Comparison of ENCODE assay signal across 8 mouse cellular contexts in genomic region chr9:114978281-114979111, GRCm38 (mm10). TPM values are rescaled to one million over a fixed set of nuclear protein-coding genes. Genes with fewer than 3 reads are reported as not detected.
DNase-seq lines count a peak whose midpoint lies in the region; ATAC-seq and TF ChIP-seq lines count a peak whose summit lies in the region.

Gene Osbpl10 (plus strand): TSS chr9:114978569.

- no peaks in the 10 kb centered on the region for H3K36me3 ChIP-seq in C2C12 (ENCODE audit: control insufficient read depth, insufficient read depth)
- H3K36me3 ChIP-seq in forebrain, embryonic 14.5 days (ENCODE audit: control insufficient read depth, insufficient read depth, low read length): no peaks in the 10 kb centered on the region
- H3K36me3 ChIP-seq in heart, postnatal 0 days (replicated peaks; ENCODE audit: control insufficient read depth, insufficient read depth, low read length): no peaks in the 10 kb centered on the region
- H3K36me3 ChIP-seq in liver, embryonic 14.5 days (replicated peaks; ENCODE audit: control insufficient read depth, insufficient read depth, low read depth): no peaks in the 10 kb centered on the region
- H3K36me3 ChIP-seq in neural tube, embryonic 13.5 days: no peaks in the 10 kb centered on the region

- TF ChIP-seq EP300 in heart, postnatal 0 days (IDR thresholded peaks at IDR 0.05; ENCODE audit: low read depth): no peak
- TF ChIP-seq EP300 in liver, embryonic 14.5 days (IDR thresholded peaks at IDR 0.05; ENCODE audit: low read depth): no peak

- peak; percentile 44 for TF ChIP-seq CTCF in C2C12 (IDR thresholded peaks at IDR 0.05; ENCODE audit: control insufficient read depth, insufficient read depth, insufficient read length)
- TF ChIP-seq CTCF in heart, postnatal 0 days (IDR thresholded peaks at IDR 0.05; ENCODE audit: low read depth): no peak; the same call in 1 of the 2 replicates
- TF ChIP-seq CTCF in liver, embryonic 14.5 days (IDR thresholded peaks at IDR 0.05; ENCODE audit: low read depth): no peak

- peak; percentile 78 for ATAC-seq in cerebellum, adult (ENCODE audit: insufficient number of reproducible peaks, low FRiP score, low TSS enrichment)
- ATAC-seq in forebrain, embryonic 14.5 days: peak; percentile 86
- ATAC-seq in heart, postnatal 0 days (ENCODE audit: insufficient read depth, low read depth): peak; percentile 82
- ATAC-seq in liver, embryonic 14.5 days (ENCODE audit: insufficient read depth): 0 out of 2 replicates have a peak, but pooled peaks have one; percentile 21
- peak; percentile 86 for ATAC-seq in neural tube, embryonic 13.5 days (ENCODE audit: low read depth)

- peak within 1 kb of the TSS; percentile 36 for H3K4me3 ChIP-seq in C2C12 (ENCODE audit: insufficient read depth, poor library complexity, severe bottlenecking)
- H3K4me3 ChIP-seq in forebrain, embryonic 14.5 days (ENCODE audit: low read depth, low read length): peak within 1 kb of the TSS; percentile 76
- H3K4me3 ChIP-seq in heart, postnatal 0 days (ENCODE audit: low read depth, low read length): peak within 1 kb of the TSS; percentile 74
- peak within 1 kb of the TSS; percentile 47 to 53 for H3K4me3 ChIP-seq in liver, embryonic 14.5 days (ENCODE audit: insufficient read depth in 1 of 2, low read depth in 2 of 2, low read length in 2 of 2)
- H3K4me3 ChIP-seq in neural tube, embryonic 13.5 days: peak within 1 kb of the TSS; percentile 67

- H3K9ac ChIP-seq in forebrain, embryonic 14.5 days (ENCODE audit: low read length): peak within 1 kb of the TSS; percentile 80
- peak within 1 kb of the TSS; percentile 67 for H3K9ac ChIP-seq in heart, postnatal 0 days (replicated peaks; ENCODE audit: low read depth, low read length)
- H3K9ac ChIP-seq in liver, embryonic 14.5 days (replicated peaks): no peak within 1 kb of the TSS
- peak within 1 kb of the TSS; percentile 86 for H3K9ac ChIP-seq in neural tube, embryonic 13.5 days

- under 1% methylated on average over 57 of the region's 86 CpGs for WGBS in forebrain, embryonic 14.5 days
- WGBS in heart, postnatal 0 days: under 1% methylated on average over 39 of the region's 86 CpGs
- under 1% methylated on average over 68 of the region's 86 CpGs for WGBS in liver, embryonic 14.5 days (ENCODE audit: insufficient replicate concordance)
- under 1% methylated on average over 48 of the region's 86 CpGs for WGBS in neural tube, embryonic 13.5 days

- peak; percentile 81 for DNase-seq in forebrain, embryonic 14.5 days (ENCODE audit: low spot score)
- DNase-seq in heart, postnatal 0 days (ENCODE audit: low spot score): peak; percentile 68
- peak; percentile 95 for DNase-seq in kidney, postnatal 36 days
- no peak for DNase-seq in liver, embryonic 14.5 days (ENCODE audit: low read depth in 3 of 3, low spot score in 3 of 3)
- DNase-seq in thymus, postnatal 0 days (ENCODE audit: low spot score): peak; percentile 8

- H3K9me3 ChIP-seq in forebrain, embryonic 14.5 days (replicated peaks; ENCODE audit: control insufficient read depth, low read length): no peaks in the 10 kb centered on the region
- H3K9me3 ChIP-seq in heart, postnatal 0 days (replicated peaks; ENCODE audit: control insufficient read depth, low read length): no peaks in the 10 kb centered on the region
- H3K9me3 ChIP-seq in liver, embryonic 14.5 days (ENCODE audit: control insufficient read depth, low read length): no peaks in the 10 kb centered on the region
- H3K9me3 ChIP-seq in neural tube, embryonic 13.5 days: no peaks in the 10 kb centered on the region

- no peaks in the 10 kb centered on the region for H3K27me3 ChIP-seq in C2C12 (ENCODE audit: control insufficient read depth, insufficient read depth, insufficient read length)
- no peaks in the 10 kb centered on the region for H3K27me3 ChIP-seq in forebrain, embryonic 14.5 days (replicated peaks; ENCODE audit: control insufficient read depth, insufficient read depth, low read length)
- peaks cover 10% of the 10 kb centered on the region for H3K27me3 ChIP-seq in heart, postnatal 0 days (ENCODE audit: control insufficient read depth, insufficient read depth, low read length)
- peaks cover 29% of the 10 kb centered on the region for H3K27me3 ChIP-seq in liver, embryonic 14.5 days (ENCODE audit: control insufficient read depth, insufficient read depth, low read length)
- peaks cover 31% of the 10 kb centered on the region for H3K27me3 ChIP-seq in neural tube, embryonic 13.5 days

- H3K79me2 ChIP-seq in C2C12 (ENCODE audit: control insufficient read depth, insufficient read depth): no peaks in the 10 kb centered on the region

- peak within 1 kb of the TSS; percentile 92 for H3K4me2 ChIP-seq in forebrain, embryonic 14.5 days (ENCODE audit: low read length)
- peak within 1 kb of the TSS; percentile 98 for H3K4me2 ChIP-seq in heart, postnatal 0 days (ENCODE audit: low read depth, low read length)
- peak within 1 kb of the TSS; percentile 62 for H3K4me2 ChIP-seq in liver, embryonic 14.5 days (ENCODE audit: low read depth)
- peak within 1 kb of the TSS; percentile 88 for H3K4me2 ChIP-seq in neural tube, embryonic 13.5 days

- H3K79me3 ChIP-seq in C2C12 (ENCODE audit: low read depth): no peaks in the 10 kb centered on the region

- H3K4me1 ChIP-seq in forebrain, embryonic 14.5 days (ENCODE audit: control insufficient read depth, insufficient read depth, low read length): peaks cover 8% of the 10 kb centered on the region; the same call in 1 of the 2 replicates
- H3K4me1 ChIP-seq in heart, postnatal 0 days (ENCODE audit: control insufficient read depth, insufficient read depth): 0 out of 2 replicates have a peak, but pooled peaks cover 5% of the 10 kb centered on the region
- no peaks in the 10 kb centered on the region for H3K4me1 ChIP-seq in liver, embryonic 14.5 days (replicated peaks; ENCODE audit: control insufficient read depth in 2 of 2, insufficient read depth in 2 of 2, low read length in 1 of 2)
- H3K4me1 ChIP-seq in neural tube, embryonic 13.5 days (replicated peaks): peaks cover 22% of the 10 kb centered on the region

- H3ac ChIP-seq in C2C12 (ENCODE audit: control insufficient read depth, insufficient read length, low read depth): peak within 1 kb of the TSS; percentile 67

- H3K27ac ChIP-seq in forebrain, embryonic 14.5 days (ENCODE audit: low read depth, low read length): peak within 1 kb of the TSS; percentile 78
- peak within 1 kb of the TSS; percentile 70 for H3K27ac ChIP-seq in heart, postnatal 0 days (ENCODE audit: low read depth)
- no peak within 1 kb of the TSS for H3K27ac ChIP-seq in liver, embryonic 14.5 days
- peak within 1 kb of the TSS; percentile 88 for H3K27ac ChIP-seq in neural tube, embryonic 13.5 days (replicated peaks)

TF ChIP-seq in C2C12, 6 proteins besides CTCF, POLR2A, EP300 and RAD21:
- TF ChIP-seq FOSL1 (IDR thresholded peaks at IDR 0.05; ENCODE audit: insufficient read depth, low read length, poor library complexity, severe bottlenecking): no peak
- TF ChIP-seq MYOG (IDR thresholded peaks at IDR 0.05; ENCODE audit: control insufficient read depth, extremely low read depth, insufficient read length): no peak
- no peak for TF ChIP-seq MAX (IDR thresholded peaks at IDR 0.05)
- TF ChIP-seq CEBPB (IDR thresholded peaks at IDR 0.05; ENCODE audit: low read depth): no peak

RNA-seq across cellular contexts. Expression of gene Osbpl10, which starts in this region (rescaled TPM):
- 4.2 TPM for polyA plus RNA-seq in C2C12 (2012; fragmentation: generic; extraction: Trizol)
- polyA plus RNA-seq in forebrain, embryonic 14.5 days (2014; fragmentation: Nextera tagmentation; extraction: Ambion mirVana): 1.4 and 1.7 TPM in 2 replicates
- total RNA-seq in heart, postnatal 0 days (2014; rRNA removed; ENCODE audit: low replicate concordance): 2.9 and 3.0 TPM in 2 replicates
- 0.36 and 0.44 TPM in 2 replicates for polyA plus RNA-seq in heart, postnatal 0 days (2015; fragmentation: Nextera tagmentation; extraction: Ambion mirVana)
- polyA plus RNA-seq in liver, embryonic 14.5 days (2012; rRNA removed): 0.29 and 0.34 TPM in 2 replicates
- 0.08 and 0.16 TPM in 2 replicates for polyA plus RNA-seq in liver, embryonic 14.5 days (2014; fragmentation: Nextera tagmentation; extraction: Ambion mirVana)
- 3.2 and 3.5 TPM in 2 replicates for polyA plus RNA-seq in neural tube, embryonic 13.5 days (2015; fragmentation: Nextera tagmentation; extraction: Ambion mirVana)
- polyA plus RNA-seq in thymus, postnatal 0 days (2015; fragmentation: Nextera tagmentation; extraction: Ambion mirVana): 20.2 and 21.7 TPM in 2 replicates

Comparison
In these comparisons a context has a peak if more than half of its experiments do, and no peak if none do; other contexts are left out.
1. Peak in ATAC-seq, H3K4me3 ChIP-seq and H3K4me2 ChIP-seq in liver, embryonic 14.5 days; RNA of the gene not detected or under 1 TPM.
2. ATAC-seq: peak in every context shown above with its lines; median percentile 86 in forebrain, embryonic 14.5 days; 86 in neural tube, embryonic 13.5 days; 82 in heart, postnatal 0 days; 78 in cerebellum, adult; 21 in liver, embryonic 14.5 days.
3. DNase-seq: peak in forebrain, embryonic 14.5 days (single experiment), heart, postnatal 0 days (single experiment), kidney, postnatal 36 days (2 of 2) and thymus, postnatal 0 days (single experiment); none in liver, embryonic 14.5 days (0 of 3).
4. Peak in every context shown above with its lines, with median percentiles within 50 percentile points of each other: H3K4me3 ChIP-seq and H3K4me2 ChIP-seq.